Mouse (Mus musculus): ENCODE measurements around the gene Trabd2b. TPM values are rescaled to one million over a fixed set of nuclear protein-coding genes. Genes with fewer than 3 reads are reported as not detected.

Gene Trabd2b
- total and polyA plus RNA-seq, 3 experiments: not detected

GRCm38 (mm10) chr4:114531591-114531990 lies 125.1 kb downstream of the Trabd2b start:
- H3K9me3 ChIP-seq (replicated peaks; ENCODE audit: insufficient read depth, low read length): no peaks in the 10 kb centered on the region
- no peaks in the 10 kb centered on the region for H3K27me3 ChIP-seq (ENCODE audit: control insufficient read depth in 1 of 2, insufficient read depth in 2 of 2, low read length in 2 of 2)
- TF ChIP-seq CHD1 (IDR thresholded peaks at IDR 0.05; ENCODE audit: low read depth, low read length): no peak
- no peak for TF ChIP-seq GABPA (IDR thresholded peaks at IDR 0.05; ENCODE audit: low read depth, low read length)
- TF ChIP-seq TAL1 (IDR thresholded peaks at IDR 0.05; ENCODE audit: low read length): no peak
- no peak for TF ChIP-seq MAZ (IDR thresholded peaks at IDR 0.05; ENCODE audit: low read depth, low read length)
- no peak for TF ChIP-seq TBP (IDR thresholded peaks at IDR 0.05; ENCODE audit: low read depth, low read length)
- no peak for TF ChIP-seq ZMIZ1 (IDR thresholded peaks at IDR 0.05; ENCODE audit: low read depth, low read length)
- no peak for TF ChIP-seq RAD21 (IDR thresholded peaks at IDR 0.05; ENCODE audit: low read depth, low read length)
- no peak for TF ChIP-seq ELF1 (IDR thresholded peaks at IDR 0.05; ENCODE audit: low read depth, low read length)
- TF ChIP-seq EP300 (IDR thresholded peaks at IDR 0.05; ENCODE audit: low read depth in 1 of 2, low read length in 2 of 2): no peak
- TF ChIP-seq JUND (IDR thresholded peaks at IDR 0.05; ENCODE audit: low read depth, low read length): no peak
- TF ChIP-seq POLR2A (IDR thresholded peaks at IDR 0.05; ENCODE audit: control insufficient read depth in 1 of 2, insufficient read depth in 1 of 2, low read depth in 1 of 2, low read length in 2 of 2, poor library complexity in 1 of 2): no peak
- no peak for TF ChIP-seq CHD2 (IDR thresholded peaks at IDR 0.05; ENCODE audit: low read length)
- no peak for TF ChIP-seq MYB (IDR thresholded peaks at IDR 0.05; ENCODE audit: low read depth, low read length)
- TF ChIP-seq POLR2AphosphoS2 (IDR thresholded peaks at IDR 0.05; ENCODE audit: low read length): no peak
- TF ChIP-seq MEF2A (IDR thresholded peaks at IDR 0.05; ENCODE audit: extremely low read depth, insufficient replicate concordance, low read depth, low read length, poor library complexity, severe bottlenecking): no peak
- no peak for TF ChIP-seq MXI1 (IDR thresholded peaks at IDR 0.05; ENCODE audit: low read depth, low read length)
- no peaks in the 10 kb centered on the region for H3K36me3 ChIP-seq (ENCODE audit: control insufficient read depth in 1 of 2, insufficient read depth in 2 of 2, low read length in 2 of 2)
- H3K27ac ChIP-seq (ENCODE audit: control insufficient read depth, low read depth, low read length): no peak overlapping the region
- H3K9ac ChIP-seq (ENCODE audit: control insufficient read depth, low read depth, low read length, poor library complexity, severe bottlenecking): no peak overlapping the region
- H3K4me1 ChIP-seq (ENCODE audit: control insufficient read depth in 1 of 2, insufficient read depth in 2 of 2, low read length in 2 of 2): no peaks in the 10 kb centered on the region
- DNase-seq (ENCODE audit: low read depth, low spot score): no peak
- no peak overlapping the region for H3K4me3 ChIP-seq (ENCODE audit: control insufficient read depth in 1 of 2, insufficient read depth in 1 of 2, low read depth in 2 of 2, low read length in 2 of 2)
- no peaks in the 10 kb centered on the region for H3K79me2 ChIP-seq (ENCODE audit: control insufficient read depth, insufficient read depth, low read length, poor library complexity)

- TF ChIP-seq MXI1 (IDR thresholded peaks at IDR 0.05; ENCODE audit: low read depth, low read length) (no peak), E2F4 (IDR thresholded peaks at IDR 0.05; ENCODE audit: borderline replicate concordance, low read depth, low read length) (no peak), ZKSCAN1 (IDR thresholded peaks at IDR 0.05; ENCODE audit: low read depth, low read length) (no peak), NELFE (IDR thresholded peaks at IDR 0.05; ENCODE audit: low read depth, low read length) (no peak), USF2 (IDR thresholded peaks at IDR 0.05; ENCODE audit: borderline replicate concordance in 1 of 2, insufficient read depth in 1 of 2, low read depth in 1 of 2, low read length in 2 of 2) (no peak), UBTF (IDR thresholded peaks at IDR 0.05; ENCODE audit: borderline replicate concordance, insufficient read depth, low read depth, low read length) (no peak), MAX (IDR thresholded peaks at IDR 0.05; ENCODE audit: low read length) (no peak), CTCF (IDR thresholded peaks at IDR 0.05 in 2 of 3, conservative IDR thresholded peaks at IDR 0.05 in 1 of 3; ENCODE audit: control insufficient read depth in 1 of 3, insufficient read depth in 1 of 3, low read depth in 2 of 3, low read length in 3 of 3, poor library complexity in 1 of 3, severe bottlenecking in 1 of 3) (no peak), ZMIZ1 (IDR thresholded peaks at IDR 0.05; ENCODE audit: low read depth, low read length) (no peak)
- Histone ChIP-seq H3K9me3 (replicated peaks; ENCODE audit: insufficient read depth, low read length) (no peaks in the 10 kb centered on the region), H3K27ac (ENCODE audit: control insufficient read depth, low read depth, low read length) (no peak overlapping the region), H3K36me3 (ENCODE audit: control insufficient read depth in 1 of 2, insufficient read depth in 2 of 2, low read length in 2 of 2) (no peaks in the 10 kb centered on the region), H3K27me3 (ENCODE audit: control insufficient read depth in 1 of 2, insufficient read depth in 2 of 2, low read length in 2 of 2) (no peaks in the 10 kb centered on the region), H3K4me3 (ENCODE audit: control insufficient read depth in 1 of 2, insufficient read depth in 1 of 2, low read depth in 2 of 2, low read length in 2 of 2) (no peak overlapping the region), H3K9ac (ENCODE audit: control insufficient read depth, low read depth, low read length, poor library complexity, severe bottlenecking) (no peak overlapping the region), H3K4me1 (ENCODE audit: control insufficient read depth in 1 of 2, insufficient read depth in 2 of 2, low read length in 2 of 2) (no peaks in the 10 kb centered on the region), H3K79me2 (ENCODE audit: control insufficient read depth, insufficient read depth, low read length, poor library complexity) (no peaks in the 10 kb centered on the region)
- no peak for DNase-seq (ENCODE audit: low read depth, low spot score)
Measured at GRCm38 (mm10) chr4:114533894-114534754, 127.6 kb downstream of the Trabd2b start.
